Mouse (Mus musculus): Measurements from ENCODE around the gene Zfp408.
"Not testable (repeated sequence)": the region's sequence is repeated elsewhere in the genome, so short reads cannot be mapped to it uniquely, and the experiment has no call there.

Zfp408 gene

DNA sequence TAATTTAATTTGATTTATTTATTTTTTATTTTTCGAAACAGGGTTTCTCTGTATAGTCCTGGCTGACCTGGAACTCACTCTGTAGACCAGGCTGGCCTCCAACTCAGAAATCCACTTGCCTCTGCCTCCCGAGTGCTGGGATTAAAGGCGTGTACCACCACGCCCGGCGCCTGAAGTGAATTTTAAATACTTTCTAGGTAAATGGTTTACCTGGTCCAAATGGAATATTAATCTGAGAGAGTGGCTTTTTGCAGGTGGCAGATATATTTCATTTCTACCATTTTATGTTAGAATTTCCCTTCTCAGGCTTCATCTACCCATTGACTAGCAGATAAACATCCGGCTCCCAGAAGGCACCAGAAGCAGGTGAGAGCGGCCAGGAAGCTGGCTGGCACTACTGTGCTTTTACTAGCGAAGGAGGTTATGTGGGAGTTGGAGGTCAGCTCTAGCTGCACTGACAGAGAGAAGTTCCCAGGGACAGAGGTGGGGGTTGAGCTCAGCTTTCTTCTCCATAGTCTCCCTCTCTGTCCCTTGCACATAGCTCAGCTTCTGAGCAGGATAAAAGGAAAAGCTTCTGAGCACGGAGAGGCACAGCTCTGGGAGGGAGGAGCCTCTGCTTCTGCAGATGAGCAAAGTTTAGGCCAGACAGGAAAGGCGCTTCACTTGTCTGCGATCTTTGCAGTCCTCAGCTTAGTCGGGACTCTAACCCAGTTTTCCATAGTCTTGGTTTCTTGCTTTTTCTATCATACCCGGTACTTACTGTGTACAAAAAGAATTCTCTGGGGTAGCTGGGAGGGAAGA is 2.1 kb upstream of the Zfp408 start:
- no peak for DNase-seq (ENCODE audit: low read depth, low spot score)

- no peak for DNase-seq (ENCODE audit: low read depth, low spot score)
Measured at GRCm38 (mm10) chr2:91650360-91650995, 887 bp upstream of the Zfp408 start.

- no peak for DNase-seq (ENCODE audit: low read depth, low spot score)
Measured at GRCm38 (mm10) chr2:91649152-91649551, 439 bp downstream of the Zfp408 start.

GRCm38 (mm10) chr2:91646733-91647132 is 2.9 kb downstream of the Zfp408 start:
- no peak for DNase-seq (ENCODE audit: low read depth, low spot score)

DNA sequence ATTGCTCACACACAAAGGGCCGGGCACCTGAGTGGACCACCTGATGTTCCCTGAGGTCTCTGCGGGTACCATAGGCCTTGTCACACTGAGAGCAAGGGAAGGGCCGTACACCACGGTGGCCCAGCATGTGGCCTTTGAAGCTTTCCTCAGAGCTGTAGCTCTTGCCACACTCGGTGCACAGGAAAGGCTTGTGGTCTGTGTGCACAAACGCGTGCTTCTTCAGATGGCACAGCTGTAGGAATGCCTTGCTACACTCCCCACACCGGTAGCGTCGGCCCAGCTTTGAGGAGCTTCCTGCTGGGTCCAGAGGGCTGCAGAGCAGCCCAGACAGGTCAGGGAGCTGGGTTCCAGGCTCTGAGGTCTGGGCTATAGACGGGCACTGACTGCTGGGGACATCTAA is 3.8 kb downstream of the Zfp408 start:
- DNase-seq (ENCODE audit: low read depth, low spot score), result no peak

GRCm38 (mm10) chr2:91645354-91645753 is 4.2 kb downstream of the Zfp408 start:
- no peak for DNase-seq (ENCODE audit: low read depth, low spot score)

DNA sequence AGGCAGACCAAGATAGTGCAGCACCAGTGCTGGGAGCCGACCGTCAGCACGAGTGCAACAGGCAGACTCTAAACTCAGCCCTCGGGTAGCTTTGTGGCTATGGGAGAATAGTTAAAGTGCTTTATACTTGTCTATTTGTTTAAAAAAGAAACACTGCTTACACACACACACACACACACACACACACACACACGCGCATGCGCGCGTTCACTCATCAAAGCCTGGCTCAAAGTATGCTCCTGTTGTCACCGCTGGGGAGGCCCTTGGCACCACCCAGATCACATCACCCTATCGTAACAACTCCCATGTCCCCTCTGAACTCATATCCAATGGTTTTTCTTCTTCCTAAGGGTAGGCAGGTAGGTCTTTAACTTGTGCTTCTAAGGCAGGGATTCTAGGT is 5.6 kb downstream of the Zfp408 start:
- no peak for DNase-seq (ENCODE audit: low read depth, low spot score)

DNA sequence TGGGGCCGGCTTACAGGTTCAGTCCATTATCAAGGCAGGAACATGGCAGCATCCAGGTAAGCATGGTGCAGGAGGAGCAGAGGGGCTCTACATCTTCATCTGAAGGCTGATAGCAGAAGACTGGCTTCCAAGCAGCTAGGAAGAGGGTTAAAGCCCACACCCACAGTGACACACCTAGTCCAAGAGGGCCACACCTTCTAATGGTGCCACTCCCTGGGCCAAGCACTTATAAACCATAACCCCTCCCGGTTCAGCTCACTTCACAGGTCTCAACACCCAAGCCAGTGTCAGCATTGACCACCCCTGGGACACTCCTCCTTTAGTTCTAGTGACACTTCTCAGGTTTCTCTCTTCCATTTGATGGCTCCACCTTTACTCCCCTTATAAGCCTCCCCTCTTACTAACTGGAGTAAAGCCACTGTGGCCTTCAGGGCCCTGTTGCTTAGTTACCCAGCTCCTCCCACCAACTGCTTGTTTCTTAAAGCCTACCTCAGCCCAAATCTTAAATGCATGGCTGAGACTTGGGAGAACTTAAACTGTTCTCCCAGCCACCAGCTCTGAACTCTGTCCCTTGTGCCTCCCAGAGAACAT is 6.7 kb downstream of the Zfp408 start:
- DNase-seq (ENCODE audit: low read depth, low spot score), result no peak

- no peak for DNase-seq (ENCODE audit: low read depth, low spot score)
Measured at GRCm38 (mm10) chr2:91638931-91639330, 10.7 kb downstream of the Zfp408 start.

GRCm38 (mm10) chr2:91636727-91637338 is 12.8 kb downstream of the Zfp408 start:
- DNase-seq (ENCODE audit: low read depth, low spot score), result no peak

DNA sequence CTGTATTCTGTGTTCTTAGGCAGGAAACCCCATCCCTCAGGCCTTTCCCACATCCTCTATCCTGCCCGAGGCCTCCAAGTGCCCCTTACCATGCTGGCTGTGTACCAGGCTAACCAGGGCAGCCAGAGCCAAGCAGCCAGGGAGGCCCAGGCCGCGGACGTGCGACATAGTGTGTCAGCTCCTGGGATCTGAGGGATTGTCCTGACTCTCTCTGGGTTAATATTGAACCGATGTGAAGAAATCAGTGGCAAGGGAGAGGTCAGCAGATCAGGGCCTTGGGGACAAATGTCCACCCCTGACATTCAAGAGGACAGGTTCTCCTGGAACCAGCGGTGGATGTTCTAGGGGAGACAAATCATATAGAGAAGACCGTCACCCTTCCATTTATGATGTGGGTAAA is 13.4 kb downstream of the Zfp408 start, which contains the start of gene F2:
TSS of gene F2 (minus strand) at position 186 of the 400 bp plus-strand sequence.
- no peak for DNase-seq (ENCODE audit: low read depth, low spot score)

DNA sequence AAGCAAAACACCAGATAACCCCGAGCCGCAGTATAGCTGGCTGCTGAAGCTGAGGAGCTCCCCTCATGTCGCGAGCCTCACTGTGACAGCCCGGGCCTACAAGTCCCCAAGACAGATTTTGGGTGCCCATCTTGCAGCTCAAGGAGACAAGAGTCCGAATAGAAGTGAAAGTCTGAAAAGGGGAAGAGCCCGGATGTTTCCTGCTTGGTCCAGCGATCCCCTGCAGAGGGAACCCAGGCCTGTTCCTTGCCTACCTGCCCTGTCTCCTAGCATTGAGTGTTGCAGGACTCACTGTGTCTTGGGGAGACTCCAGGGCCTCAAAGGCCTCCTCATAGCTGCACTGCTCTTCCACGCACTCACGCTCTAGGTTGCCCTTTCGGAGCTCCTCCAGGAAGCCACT is 14.1 kb downstream of the Zfp408 start:
- DNase-seq (ENCODE audit: low read depth, low spot score), result no peak

- no peak for DNase-seq (ENCODE audit: low read depth, low spot score)
Measured at GRCm38 (mm10) chr2:91634841-91635240, 14.8 kb downstream of the Zfp408 start.

GRCm38 (mm10) chr2:91633334-91633977 is 16.1 kb downstream of the Zfp408 start:
- no peak for DNase-seq (ENCODE audit: low read depth, low spot score)

DNA sequence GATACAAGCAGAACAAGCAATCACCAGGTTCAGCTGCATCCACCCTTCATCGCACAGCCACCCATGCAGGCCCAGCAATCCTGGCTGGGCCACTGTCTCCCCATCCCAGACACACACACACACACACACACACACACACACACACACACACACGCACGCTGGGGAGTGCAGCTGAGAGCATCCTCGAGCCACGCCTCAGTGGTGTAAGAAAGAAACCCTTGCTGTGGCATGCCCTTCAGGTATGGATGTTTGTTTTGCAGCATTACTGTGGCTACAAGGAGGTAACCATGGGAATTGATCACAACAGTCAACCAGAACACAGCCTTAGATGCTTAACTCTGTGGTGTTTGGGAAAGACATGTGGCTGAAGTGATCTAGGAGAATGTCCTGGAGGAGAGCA is 17.3 kb downstream of the Zfp408 start:
- DNase-seq (ENCODE audit: low read depth, low spot score), result no peak

DNA sequence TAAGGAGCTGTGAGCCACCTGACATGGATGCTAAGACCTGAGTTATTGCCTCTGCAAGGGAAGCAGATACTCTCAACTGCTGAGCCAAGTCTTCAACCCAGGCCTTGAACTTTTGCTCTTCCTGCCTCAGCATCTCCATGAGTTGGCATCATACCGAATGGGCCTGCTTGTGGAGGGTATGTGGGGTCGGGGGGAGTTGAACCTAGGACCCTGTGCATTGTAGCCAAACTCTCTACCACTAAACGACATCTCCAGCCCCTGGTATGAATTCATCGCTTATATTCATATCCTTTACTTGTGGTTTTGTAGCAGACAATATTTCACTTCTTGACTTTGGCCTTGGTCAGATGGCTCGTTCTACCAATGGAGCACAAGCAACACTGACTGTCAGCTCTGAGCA is 17.8 kb downstream of the Zfp408 start:
- no peak for DNase-seq (ENCODE audit: low read depth, low spot score)

- DNase-seq (ENCODE audit: low read depth, low spot score), result no peak
Measured at GRCm38 (mm10) chr2:91630384-91630783, 19.2 kb downstream of the Zfp408 start.

- DNase-seq (ENCODE audit: low read depth, low spot score), result peak; percentile 58
Measured at GRCm38 (mm10) chr2:91629682-91630081, 19.9 kb downstream of the Zfp408 start.

DNA sequence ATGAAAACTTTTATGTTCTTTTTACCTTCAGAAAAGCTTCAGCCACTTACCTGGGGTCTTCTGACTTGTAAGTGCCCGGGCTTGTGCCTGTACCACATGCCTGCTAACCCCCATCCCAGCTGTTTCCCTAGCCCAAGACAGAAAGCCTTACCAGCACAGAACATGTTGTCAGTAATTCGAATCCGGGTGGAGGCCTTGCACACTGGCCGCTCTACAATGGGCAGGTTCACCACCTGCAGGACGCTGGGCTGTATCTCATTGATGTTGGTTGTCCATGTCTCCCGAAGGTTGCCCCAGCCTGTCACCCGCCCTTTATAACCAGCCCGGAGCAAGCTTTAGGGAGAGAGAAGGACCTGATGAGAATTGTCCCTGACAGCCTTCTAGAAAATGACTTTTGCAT is 21.4 kb downstream of the Zfp408 start:
- no peak for DNase-seq (ENCODE audit: low read depth, low spot score)

DNA sequence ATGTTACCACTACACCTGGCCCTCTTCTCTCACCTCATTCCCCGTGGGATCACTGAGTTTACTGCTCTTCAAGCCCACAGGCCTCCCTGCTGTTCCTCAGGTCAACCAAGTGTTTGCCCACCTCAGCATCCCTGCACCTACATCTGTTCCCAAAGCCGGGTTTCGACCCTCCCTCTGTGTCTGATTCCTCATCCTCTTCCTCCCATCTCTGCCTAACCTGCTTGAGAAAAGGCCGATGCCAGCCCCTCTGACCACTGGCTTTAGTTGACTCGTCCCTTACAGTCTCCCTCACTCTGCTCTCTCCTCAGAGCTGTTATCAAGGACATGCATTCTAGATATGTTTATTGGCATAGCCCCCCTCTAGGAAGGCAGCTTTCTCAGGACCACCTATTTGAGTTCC is 22.1 kb downstream of the Zfp408 start:
- DNase-seq (ENCODE audit: low read depth, low spot score), result no peak

GRCm38 (mm10) chr2:91623366-91623765 is 26.2 kb downstream of the Zfp408 start:
- not testable (repeated sequence) for DNase-seq (ENCODE audit: low read depth, low spot score)

GRCm38 (mm10) chr2:91622356-91622755 is 27.2 kb downstream of the Zfp408 start:
- no peak for DNase-seq (ENCODE audit: low read depth, low spot score)
